Mouse (Mus musculus) lung, postnatal 14 days (tissue): Measurements from ENCODE around the gene Zbtb41.
A peak's percentile ranks its signal among the peaks of the same experiment; 100 is the strongest.
"Not testable (repeated sequence)": the region's sequence is repeated elsewhere in the genome, so short reads cannot be mapped to it uniquely, and the experiment has no call there.

ENCODE experiments used
- DNase-seq: peaks from one replicate; pipeline ENCODE4 v3.0.0; 2021

The Zbtb41 gene

DNA sequence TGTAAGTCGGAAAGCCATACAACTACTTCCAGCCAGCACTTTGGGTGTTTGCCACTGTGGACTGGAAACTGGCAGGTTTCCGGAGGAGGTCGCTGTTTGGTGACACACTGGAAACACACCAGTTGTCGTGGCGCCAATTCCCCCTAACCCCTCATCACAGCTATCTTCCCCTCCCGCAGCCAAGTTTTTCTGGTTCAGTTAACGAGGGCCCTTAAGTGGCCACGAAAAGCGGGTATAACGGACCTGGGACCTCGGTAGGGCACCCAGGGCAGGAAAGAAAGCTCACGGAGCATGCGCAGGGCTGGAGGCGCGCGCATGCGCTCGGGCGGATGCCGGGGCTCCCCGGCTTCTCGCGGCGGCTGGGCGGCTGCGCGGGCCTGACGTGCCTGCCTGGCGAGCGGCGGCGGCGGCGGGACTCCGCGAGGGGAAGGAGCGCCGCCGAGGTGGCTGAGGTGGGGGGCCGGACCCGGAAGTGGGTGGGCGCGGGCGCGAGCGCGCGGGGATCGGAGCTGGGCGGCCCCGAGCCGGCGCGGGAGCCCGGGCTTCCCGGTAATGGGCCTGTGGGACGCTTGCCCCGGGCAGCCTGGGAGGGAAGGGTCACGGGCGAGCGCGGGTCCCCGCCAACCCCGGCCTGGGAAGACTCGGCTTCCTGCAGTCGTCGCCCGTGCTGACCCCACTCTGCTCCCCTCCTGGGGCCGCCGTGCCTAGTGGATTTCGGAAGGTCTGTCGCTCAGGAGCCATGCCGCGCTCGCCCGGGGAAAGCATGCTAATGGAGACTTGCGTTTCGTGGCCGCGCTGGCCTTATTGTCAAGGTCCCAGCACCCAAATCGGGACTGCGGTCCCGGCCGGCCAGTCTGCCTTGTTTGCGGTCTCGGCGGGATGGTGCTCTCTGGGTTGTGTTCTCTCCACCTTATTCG lies at the start of gene Zbtb41:
Zbtb41 (plus strand) TSS at position 414 of the 917 bp plus-strand sequence.
- peak; percentile 88 for DNase-seq

DNA sequence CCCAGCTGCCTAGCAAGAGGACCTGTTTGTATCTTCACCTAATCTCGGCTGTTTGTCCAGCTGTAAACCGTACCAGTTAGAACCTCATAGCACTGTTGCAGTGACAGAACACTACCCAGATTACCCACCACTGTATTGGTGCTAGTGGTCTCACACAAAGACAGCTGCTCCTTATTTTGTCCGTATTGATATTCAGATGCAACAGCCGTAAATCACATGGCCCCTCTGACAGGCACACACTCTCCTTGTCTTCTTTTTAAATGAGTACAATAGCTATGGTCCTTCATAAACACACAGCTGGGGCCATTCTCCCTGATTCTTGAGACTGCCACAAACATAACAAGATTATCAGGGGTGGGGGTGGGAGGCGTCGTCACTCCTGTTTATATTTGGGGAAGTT lies 46.2 kb upstream of the Zbtb41 start:
- no peak for DNase-seq

DNA sequence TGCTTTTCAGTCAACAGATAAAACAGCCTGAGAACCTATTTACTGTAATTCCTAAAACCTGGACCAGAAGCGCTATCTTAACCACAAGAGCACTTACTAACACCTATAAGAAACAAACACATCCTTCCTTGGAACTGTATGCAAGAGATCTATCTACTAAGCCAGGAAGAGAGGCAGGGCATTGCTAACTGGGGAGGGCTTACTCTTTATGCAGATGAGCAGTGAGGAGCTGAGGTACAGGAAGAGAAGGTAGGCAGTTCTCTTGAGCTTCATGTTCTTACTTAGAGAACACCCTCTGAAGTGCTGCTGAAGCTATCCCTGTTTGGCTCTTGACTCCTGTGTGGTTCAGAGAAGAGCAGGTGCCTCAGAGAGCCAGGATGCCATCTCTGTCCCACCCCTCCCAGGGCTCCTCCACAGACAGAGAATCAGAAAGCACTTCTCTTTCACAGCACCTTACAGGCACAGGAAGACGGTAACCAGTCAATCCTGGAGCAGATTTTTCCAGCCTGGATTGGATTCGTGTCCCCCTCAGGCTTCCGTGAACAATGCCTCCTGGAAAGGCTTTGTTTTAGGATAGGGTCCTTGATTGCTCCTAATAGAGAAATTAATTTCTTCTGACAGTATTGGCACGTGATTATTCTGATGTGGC lies 45.3 kb upstream of the Zbtb41 start, which contains the start of gene Crb1:
Crb1 (minus strand) TSS at position 463 of the 649 bp plus-strand sequence.
- no peak for DNase-seq

DNA sequence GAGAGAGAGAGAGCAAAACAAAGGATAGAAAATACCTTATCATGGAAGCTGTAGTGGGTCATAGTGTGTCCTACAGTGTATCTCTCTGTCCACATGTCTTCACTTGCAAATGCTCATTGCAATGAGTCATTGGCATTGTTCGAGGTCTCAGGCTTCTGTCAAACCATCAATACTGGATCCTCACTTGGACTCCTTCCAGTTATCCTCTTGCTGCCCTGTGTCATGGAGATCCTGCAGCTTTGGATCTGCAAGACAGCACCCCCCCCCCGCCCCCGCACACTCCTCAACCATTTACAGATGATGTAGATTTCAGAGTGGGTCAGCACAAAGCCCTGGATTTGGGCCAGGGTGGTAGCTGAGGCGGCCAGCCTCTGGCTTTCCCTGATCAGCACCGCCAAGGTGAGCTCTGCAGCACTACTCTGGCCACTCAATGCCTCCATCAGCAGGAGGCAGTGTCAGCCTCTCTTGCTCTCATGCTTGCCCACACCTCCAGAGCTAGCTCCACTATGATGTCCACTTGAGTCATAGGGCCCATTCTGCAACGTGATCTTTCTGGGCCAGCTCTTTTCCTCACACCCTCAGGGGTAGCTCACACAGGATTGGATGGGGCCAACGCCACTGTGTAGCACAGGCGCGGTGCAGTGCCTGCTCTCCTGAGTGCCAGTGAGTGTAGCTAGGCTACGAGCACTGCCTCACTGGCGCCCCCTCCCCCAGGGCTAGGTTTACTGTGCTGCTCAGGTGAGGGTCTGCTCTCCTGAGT lies 43.0 kb upstream of the Zbtb41 start:
- no peak for DNase-seq

DNA sequence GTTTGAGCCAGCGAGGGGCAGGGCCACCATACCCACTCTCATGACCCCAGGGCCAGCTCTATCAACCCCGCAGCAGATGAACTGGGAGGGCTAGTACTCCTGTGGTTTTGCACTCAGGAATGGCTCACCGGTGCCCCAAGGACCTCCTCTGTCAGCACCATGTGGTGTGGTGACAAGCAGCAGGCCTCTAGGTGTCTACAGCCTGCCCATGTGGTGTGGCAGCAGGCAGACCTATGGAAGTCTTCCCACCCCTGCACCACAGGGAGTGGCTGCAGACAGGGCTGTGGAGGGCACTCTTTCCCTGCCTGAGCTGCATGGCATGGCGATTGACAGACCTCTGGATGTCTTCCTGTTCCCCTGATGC lies 42.5 kb upstream of the Zbtb41 start:
- DNase-seq, result no peak

DNA sequence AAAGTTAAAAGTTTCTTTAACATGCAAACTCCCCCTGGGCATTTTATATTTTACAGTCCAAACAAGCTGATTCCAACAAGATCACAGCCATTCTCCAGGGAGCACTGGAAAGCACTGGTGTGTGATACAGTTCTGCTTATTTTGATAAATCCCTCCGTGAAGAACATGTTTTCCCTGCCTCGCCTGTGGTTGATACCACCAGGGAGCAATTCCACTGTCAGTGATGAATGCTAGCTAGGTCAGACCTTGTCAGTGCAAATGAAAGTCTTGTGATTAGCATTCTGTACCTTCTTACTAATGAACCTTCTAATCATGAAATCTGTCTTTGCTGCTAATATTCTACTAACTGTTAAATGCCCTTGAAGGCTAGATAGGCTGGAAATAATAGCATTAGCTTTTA lies 30.3 kb upstream of the Zbtb41 start:
- no peak for DNase-seq

DNA sequence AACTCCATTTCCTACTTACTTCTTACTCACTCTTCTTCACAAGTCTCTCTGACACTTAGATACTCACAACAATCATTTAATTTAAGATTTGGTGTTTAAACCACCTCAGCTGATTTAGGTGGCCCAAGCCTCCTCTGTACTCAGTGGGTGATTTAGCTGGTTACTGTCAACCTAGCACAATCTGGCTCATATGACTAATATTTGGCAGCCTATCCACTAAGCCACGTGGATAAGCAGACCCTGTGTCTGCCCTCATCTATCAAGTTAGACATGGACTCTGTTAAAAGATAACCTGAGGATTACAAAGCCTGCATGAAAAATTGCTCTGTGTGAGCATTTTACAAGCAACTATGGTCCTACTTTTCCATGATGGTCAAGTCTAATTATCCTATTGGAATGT lies 25.5 kb upstream of the Zbtb41 start:
- no peak for DNase-seq

DNA sequence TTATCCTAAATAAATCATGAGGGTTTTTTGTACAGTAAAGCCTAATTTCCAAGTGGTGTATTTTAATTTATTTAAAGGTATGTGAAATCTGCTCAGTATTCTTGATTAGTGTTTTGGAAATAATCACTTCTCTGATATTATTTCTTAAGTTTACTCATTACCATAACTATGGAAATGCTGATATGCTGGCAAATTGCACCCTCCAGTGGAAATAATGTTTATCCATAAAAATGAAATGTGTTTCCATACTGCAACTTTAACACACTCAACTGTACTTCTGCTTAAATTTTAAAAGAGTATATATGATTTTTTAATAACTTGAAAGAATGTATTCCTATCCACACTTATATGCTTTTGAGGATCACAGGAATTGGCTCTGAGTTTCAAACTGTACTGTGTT lies 16.3 kb upstream of the Zbtb41 start:
- DNase-seq, result no peak

DNA sequence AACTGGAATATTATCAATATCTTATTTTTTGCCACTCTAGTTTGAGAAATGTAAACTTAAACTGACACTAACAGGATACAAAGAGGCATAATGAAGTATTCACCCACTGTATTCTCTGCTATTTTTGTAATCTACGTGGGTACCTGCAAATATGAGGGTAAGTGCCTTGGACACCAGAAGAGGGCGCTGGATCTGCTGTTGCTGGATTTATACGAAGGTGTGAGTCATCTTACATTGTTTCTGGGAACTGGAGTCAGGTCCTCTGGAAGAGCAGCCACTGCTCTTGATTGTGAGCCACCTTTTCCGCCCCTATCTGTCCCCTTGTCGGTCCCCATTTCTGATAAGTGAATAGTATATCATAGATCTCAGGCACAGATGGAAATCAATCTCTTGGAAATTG lies 14.4 kb upstream of the Zbtb41 start:
- no peak for DNase-seq

DNA sequence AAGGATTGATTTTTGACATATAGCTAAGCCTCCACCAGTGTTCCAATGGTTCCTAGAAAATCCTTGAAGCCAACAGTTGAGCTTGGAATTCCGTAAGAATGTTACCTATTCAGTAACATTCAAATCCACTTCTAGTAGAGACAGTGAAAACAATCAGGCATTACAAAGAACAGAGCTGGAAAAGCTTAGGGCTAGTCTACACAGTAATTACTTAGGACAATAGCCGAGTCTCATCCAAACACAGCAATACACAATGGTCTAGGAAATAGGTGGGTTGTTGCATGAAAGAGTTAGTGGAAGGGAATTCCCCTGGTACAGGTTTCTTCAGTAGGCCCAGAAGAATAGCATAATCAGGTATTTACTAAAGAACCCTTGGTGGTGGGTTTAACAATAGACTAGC lies 9.7 kb upstream of the Zbtb41 start:
- DNase-seq, result not testable (repeated sequence)

DNA sequence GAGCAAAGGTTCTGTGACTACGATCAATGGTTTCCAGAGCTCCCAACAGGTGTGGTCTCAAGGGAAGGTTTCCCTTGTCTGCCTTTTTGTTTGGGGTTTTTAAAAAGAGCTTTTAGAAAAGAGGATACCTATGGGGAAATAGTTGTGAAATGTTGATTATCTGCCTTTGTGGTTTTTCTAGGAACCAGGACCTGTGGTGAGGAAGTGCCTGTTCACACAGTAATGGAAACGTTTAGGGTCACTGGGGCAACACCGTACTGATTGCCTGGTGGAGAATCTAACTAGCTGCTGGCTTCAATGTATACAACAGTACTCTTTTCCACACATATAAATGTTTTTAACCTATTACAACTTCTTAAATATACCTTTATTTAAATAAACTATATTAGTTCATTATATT lies 8.6 kb upstream of the Zbtb41 start:
- DNase-seq, result no peak

DNA sequence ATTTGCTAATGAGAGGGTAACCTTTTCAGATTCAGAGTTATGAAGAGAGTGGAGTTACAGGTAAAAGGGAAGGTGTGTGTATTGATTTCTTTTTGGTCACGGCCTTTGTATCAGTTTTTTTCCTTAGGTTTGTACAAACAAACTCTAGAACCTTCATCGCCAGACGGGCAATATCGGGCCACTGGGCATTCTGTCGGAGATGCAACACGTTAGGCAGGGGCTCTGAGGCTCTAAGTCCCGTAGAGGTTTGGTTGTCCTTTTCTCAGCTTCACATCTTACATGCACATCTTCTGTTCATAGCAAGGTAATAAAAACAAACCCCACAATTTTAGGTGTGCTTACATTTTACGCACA lies 590 bp upstream of the Zbtb41 start:
- DNase-seq, result no peak

DNA sequence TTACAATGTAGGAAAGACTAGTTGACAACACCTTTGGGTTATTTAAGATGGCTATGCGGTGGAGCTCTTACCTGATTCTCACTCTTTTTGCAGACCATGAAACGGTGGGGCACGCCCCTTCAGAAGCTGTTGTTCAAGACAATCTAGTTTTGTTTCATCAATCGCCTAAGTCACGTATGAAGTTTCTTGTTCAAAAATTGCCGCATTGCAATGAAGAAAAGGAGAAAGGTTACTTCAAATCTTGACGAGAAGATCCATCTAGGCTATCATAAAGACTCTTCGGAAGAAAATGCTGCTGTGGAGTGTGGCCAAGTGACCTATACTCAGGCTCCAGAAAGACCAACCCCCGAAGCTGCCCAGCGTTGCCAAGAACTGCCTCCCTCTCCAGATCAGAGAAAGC lies 853 bp downstream of the Zbtb41 start:
- DNase-seq, result peak; percentile 4

DNA sequence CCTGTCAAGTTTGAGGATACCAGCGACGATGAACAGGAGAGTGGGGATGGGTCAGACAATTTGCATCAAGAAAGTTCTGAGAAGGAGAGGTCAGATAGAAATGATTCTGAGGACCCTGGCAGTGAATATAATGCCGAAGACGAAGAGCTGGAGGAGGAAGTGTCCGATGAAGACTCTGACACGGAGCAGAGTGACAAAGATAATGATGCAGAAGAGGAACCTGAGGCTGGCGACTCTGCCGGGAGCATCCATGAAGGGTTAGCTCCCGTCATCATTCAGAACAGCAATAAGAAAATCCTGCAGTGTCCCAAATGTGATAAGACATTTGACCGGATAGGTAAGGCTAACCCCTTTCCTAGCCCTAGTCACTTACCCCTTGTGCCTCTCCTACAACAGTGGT lies 1.8 kb downstream of the Zbtb41 start:
- no peak for DNase-seq

DNA sequence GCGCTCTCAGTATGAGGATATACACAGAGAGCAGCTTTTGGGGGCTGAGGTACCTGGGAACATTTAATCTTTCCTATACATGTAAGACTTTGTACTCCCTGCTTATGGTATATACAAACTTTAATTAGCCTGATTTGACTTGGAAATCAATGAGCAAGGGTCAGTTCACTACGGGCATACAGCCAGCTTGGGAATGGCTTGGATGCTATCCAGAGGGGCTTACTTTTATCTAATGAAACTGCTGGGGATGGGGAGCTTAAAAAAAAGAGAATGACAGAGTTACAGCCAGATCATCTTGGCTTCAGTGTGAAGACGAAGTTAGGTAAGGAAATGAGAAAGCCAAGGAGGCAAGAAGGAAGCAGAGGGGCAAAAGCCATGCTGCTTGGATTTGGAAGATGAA lies 2.9 kb downstream of the Zbtb41 start:
- no peak for DNase-seq

DNA sequence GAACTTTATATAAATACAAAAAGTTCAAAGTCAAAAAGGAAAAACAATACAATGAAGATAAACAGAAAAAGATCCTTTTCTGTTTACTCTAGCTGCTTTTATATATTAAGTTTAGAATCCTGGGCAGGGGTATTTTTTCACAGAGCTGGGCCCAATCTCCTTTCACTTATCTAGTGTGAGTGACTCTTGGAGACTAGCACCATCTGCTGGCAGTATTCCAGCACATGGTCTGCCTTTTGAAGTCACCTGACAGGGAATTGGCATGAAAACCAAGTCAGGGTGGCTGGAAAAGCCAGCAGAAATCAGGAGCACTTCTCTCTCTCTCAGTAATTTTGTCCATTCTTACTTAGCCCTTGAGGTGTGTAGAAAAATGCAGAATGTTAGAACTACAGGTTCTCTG lies 16.3 kb downstream of the Zbtb41 start:
- peak; percentile 9 for DNase-seq

DNA sequence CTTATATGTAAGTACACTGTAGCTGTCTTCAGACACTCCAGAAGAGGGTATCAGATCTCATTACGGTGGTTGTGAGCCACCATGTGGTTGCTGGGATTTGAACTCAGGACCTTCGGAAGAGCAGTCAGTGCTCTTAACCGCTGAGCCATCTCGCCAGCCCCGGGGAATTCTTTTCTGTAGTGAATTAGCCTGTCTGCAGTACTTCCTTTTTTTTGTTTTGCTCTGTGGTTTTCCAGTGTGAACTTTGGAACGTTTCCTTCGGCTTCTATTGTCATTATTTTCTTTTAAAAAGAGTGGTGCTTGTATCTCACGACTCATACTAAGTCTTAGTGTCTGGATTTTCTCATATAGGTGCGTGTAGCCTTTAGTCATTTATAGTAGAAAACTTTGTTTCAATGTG lies 21.0 kb downstream of the Zbtb41 start:
- DNase-seq, result not testable (repeated sequence)

DNA sequence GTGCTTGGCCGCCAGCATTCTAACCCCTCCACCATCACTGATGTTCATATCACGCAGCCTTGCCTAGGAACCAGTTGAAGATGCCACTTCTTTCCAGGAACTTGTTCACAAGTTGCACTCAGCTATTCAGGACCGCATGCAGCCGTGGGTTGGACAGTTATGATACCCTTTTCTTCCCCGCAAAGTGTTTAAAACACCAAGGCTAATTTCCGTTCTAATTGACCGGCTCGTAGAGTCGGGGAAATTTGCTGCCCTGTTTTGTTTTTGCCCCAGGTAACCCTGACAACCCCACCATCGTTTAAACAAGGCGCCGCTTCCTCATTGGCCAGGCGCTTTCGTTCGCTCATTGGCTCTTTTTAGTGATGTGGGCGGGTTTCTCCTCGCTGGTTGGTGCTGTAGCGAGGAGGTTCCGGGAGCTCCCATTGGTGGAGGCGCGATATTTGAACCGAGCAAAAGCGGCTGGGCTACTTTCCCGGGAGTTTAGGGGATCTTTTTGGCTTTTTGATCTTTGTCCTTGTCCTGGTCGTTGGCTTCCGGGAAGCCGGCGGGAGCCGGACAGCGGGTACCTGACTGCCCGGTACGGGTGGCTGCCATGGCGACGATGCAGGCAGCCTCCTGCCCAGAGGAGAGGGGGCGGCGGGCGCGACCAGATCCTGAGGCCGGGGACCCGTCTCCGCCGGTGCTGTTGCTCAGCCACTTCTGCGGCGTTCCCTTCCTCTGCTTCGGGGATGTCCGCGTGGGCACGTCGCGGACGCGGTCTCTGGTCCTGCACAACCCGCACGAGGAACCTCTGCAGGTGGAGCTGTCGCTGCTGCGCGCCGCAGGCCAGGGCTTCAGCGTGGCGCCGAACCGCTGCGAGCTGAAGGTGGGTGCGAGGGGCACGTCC lies 32.5 kb downstream of the Zbtb41 start, which contains the start of gene Aspm:
Aspm (plus strand) TSS at position 433 of the 886 bp plus-strand sequence.
- DNase-seq, result peak; percentile 88

DNA sequence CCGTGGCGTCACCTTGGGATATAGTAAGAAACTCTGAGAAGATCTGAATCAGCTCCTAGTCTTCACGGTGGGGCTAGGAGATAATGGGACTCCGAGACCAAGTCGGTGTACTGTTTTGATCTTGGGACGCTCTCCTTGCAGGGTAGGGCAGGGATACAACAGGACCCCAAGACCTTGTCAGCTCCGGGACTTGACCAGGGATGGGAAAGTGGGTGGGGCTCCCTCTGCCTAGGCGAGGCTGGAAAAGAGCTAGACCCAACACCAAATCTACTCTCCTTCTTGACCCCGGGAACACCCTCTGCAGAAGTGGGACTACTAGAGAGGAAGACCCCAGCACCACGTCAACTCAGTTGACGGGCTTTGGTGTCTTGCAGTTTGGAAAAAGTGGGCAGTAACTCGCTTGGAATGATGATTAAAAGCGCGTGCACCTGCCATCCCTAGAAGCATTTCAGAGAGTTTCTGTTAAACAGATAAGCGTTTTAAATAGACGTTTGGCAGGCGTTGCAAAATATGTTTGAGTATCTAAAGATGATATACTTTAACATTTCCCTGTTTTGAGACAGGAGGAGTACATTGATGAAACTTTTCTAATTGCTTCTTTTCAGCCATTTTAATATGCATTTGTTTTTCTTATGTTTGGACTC lies 33.3 kb downstream of the Zbtb41 start:
- DNase-seq, result no peak

DNA sequence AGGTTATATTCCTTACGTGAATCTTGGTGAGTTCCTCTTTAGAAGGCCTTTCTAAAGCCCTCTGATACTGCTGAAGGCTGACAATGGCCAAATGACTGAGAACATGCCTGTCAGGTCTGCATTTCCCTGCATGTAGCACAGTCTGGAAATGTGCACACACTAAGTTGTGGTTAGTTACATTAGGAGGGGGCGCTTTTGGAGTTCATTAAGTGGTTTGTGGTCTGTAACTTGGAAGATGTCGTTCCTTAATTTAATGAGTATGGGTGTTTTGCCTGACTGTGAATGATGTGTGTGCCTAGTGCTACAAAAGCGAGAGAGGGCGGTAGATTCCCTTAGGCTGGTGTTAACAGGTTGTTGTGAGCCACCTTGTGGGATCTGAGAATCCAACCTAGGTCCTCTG lies 38.7 kb downstream of the Zbtb41 start:
- DNase-seq, result no peak

DNA sequence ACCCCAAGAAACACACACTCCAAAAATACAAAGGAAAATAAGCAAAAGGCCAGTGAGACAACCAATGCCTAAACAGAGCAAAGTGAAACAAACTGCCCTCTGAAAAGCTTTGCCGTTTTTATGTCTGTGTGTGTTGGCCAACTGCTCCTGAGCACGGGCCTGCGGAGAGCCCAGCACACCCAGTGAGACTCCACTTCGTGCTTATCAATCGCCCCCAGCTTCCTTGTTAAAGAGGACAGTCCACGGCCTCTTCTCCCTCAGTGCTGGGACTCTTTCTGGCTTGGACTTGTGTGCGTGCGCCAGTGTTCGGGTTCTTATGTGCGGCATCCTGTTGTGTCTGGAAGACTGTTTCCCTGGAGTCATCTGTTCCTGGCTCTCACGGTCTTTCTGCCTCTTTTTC lies 43.8 kb downstream of the Zbtb41 start:
- DNase-seq, result no peak

DNA sequence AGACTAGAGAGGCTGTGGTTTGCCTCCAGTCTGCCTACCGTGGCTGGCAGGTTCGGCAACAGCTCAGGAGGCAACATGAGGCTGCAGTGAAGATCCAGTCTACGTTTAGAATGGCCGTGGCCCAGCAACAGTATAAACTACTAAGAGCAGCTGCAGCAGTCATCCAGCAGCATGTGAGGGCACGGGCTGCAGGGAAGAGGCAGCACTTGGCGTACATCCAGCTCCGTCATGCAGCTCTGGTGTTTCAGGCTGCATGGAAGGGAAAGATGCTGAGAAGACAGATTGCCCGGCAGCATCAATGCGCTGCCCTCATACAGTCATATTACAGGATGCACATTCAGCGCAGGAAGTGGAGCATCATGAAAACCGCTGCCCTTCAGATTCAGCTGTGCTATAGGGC lies 56.8 kb downstream of the Zbtb41 start:
- no peak for DNase-seq
